In the genomic region with DNA sequence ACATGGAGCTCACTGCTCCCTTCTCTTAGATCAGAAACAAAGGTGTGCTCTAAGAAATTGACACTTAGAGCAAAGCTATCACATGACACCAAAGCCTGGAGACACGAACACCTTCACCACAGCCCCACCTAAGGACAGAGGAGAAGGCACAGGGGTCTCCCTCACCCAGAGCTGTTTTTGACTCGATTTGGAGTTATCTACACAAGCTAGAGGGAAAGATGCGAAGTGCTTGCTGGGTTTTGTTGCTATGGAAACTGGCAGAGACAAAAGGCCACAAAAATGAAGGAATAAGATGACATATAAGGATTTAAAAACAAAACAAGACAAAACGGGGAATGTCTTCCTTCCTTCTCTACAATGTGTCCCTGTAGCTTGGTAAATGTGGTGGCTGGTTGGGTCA, we compare ENCODE assay signal across 23 mouse cellular contexts.
DNase-seq lines count a peak whose midpoint lies in the region; ATAC-seq and TF ChIP-seq lines count a peak whose summit lies in the region.
"Had no signal": no experiment of that assay in that cellular context is flagged by ENCODE, and none has a peak within 500 bp of the region (broad histone marks: within the 10 kb centered on the region; RNA-seq: fewer than 3 reads in every experiment).

No protein-coding gene starts in this region.

- intact Hi-C loops in gastrocnemius, postnatal 36 days (cut with DNase I) = no loop called here

- no peaks in the 10 kb centered on the region for H3K36me3 ChIP-seq in midbrain, embryonic 15.5 days (replicated peaks)
- H3K36me3 ChIP-seq: embryonic facial prominence, embryonic 13.5 days; heart, embryonic 12.5 days had no signal

- no peak for TF ChIP-seq CTCF in layer of hippocampus, adult 2 months (conservative IDR thresholded peaks at IDR 0.05)
- no peak for TF ChIP-seq CTCF in brain, embryonic 14.5 days (IDR thresholded peaks at IDR 0.05; ENCODE audit: borderline replicate concordance, extremely low read depth, insufficient read depth, insufficient read length)

- DNase-seq in frontal cortex, postnatal 25 days (ENCODE audit: low spot score in 2 of 2) = no peak
- DNase-seq in layer of hippocampus, adult 2 months (ENCODE audit: low spot score in 2 of 2) = no peak
- no peak for DNase-seq in layer of hippocampus, postnatal 36 days
- DNase-seq in brain, embryonic 14.5 days (ENCODE audit: low read depth) = peak; percentile 77
- DNase-seq in gastrocnemius, postnatal 36 days = no peak
- DNase-seq: adrenal gland, adult 2 months; cerebellum, adult 8-10 months; cerebellum, postnatal 36 days; embryo, embryonic 11 days; gastrocnemius, postnatal 10 days; heart, adult 18-20 months; heart, postnatal 14 days; kidney, adult 18-20 months; kidney, postnatal 10 days; lung, postnatal 4 days; right cerebral cortex, postnatal 25 days had no signal

- H3K4me3 ChIP-seq in layer of hippocampus, adult 2 months = no peak overlapping the region
- no peak overlapping the region for H3K4me3 ChIP-seq in midbrain, embryonic 15.5 days
- H3K4me3 ChIP-seq: embryonic facial prominence, embryonic 13.5 days; erythroblast, embryonic 14.5 days; heart, embryonic 12.5 days; myocyte had no signal

- no peak overlapping the region for H3K9ac ChIP-seq in midbrain, embryonic 15.5 days
- H3K9ac ChIP-seq: embryonic facial prominence, embryonic 13.5 days; heart, embryonic 12.5 days had no signal

- TF ChIP-seq POLR2A in brain, embryonic 14.5 days (IDR thresholded peaks at IDR 0.05; ENCODE audit: borderline replicate concordance, extremely low read depth, insufficient read depth, insufficient read length, poor library complexity, severe bottlenecking) = no peak

- peaks cover 24% of the 10 kb centered on the region for H3K4me1 ChIP-seq in midbrain, embryonic 15.5 days
- H3K4me1 ChIP-seq: heart, embryonic 12.5 days had no signal

- no peak overlapping the region for H3K4me2 ChIP-seq in midbrain, embryonic 15.5 days
- H3K4me2 ChIP-seq: embryonic facial prominence, embryonic 13.5 days; heart, embryonic 12.5 days had no signal

- no peaks in the 10 kb centered on the region for H3K9me3 ChIP-seq in midbrain, embryonic 15.5 days
- H3K9me3 ChIP-seq: embryonic facial prominence, embryonic 13.5 days; heart, embryonic 12.5 days had no signal

- peak; percentile 33 for ATAC-seq in frontal cortex, adult (ENCODE audit: low TSS enrichment)
- peak; percentile 69 for ATAC-seq in midbrain, embryonic 15.5 days (replicated peaks)
- ATAC-seq in inflammation-experienced regulatory T-cells, adult 6 months = no peak

- H3K27me3 ChIP-seq in midbrain, embryonic 15.5 days (replicated peaks) = no peaks in the 10 kb centered on the region
- H3K27me3 ChIP-seq: embryonic facial prominence, embryonic 13.5 days; heart, embryonic 12.5 days had no signal

- WGBS in midbrain, embryonic 15.5 days = 15% methylated on average over 4 of the region's 4 CpGs

- peak overlapping the region; percentile 61; the same call in 1 of the 2 replicates for H3K27ac ChIP-seq in layer of hippocampus, adult 2 months
- H3K27ac ChIP-seq in midbrain, embryonic 15.5 days = peak overlapping the region; percentile 64; the same call in 1 of the 2 replicates
- H3K27ac ChIP-seq: embryonic facial prominence, embryonic 13.5 days had no signal
